Mouse (Mus musculus) bone marrow, adult 2 months (tissue): Measurements from ENCODE around the gene Grik2.

ENCODE experiments used
- CTCF ChIP-seq: fragments of 200-500 bp; IDR thresholded peaks from 2 replicates; pipeline ENCODE4 v1.5.1; 2011; ENCODE audit warnings: low read length, control low read depth; ENCODE audit not compliant: control insufficient read depth, insufficient read depth
- POLR2A ChIP-seq: fragments of 200-500 bp; IDR thresholded peaks from 2 replicates; pipeline ENCODE4 v1.6.1; 2011; ENCODE audit warnings: low read depth, mild to moderate bottlenecking, control low read depth, low read length, borderline replicate concordance; ENCODE audit not compliant: control insufficient read depth

GRCm38 (mm10) chr10:49191773-49192371, 596.7 kb downstream of the Grik2 start:
- TF ChIP-seq POLR2A (no peak), CTCF (no peak)
